Mouse (Mus musculus) C2C12 (cell line): ENCODE measurements at regions not wholly inside any gene's neighbourhood (a gene's known extent, or its start where the extent isn't known, plus 50 kb on each side); places are given as distances from the start of the nearest gene placed in this dataset.

Source experiments
- CTCF ChIP-seq: IDR thresholded peaks from one replicate; pipeline ENCODE4 v1.5.1; 2011; ENCODE audit not compliant: control insufficient read depth, insufficient read depth, insufficient read length
- MAX ChIP-seq: IDR thresholded peaks from one replicate; pipeline ENCODE4 v1.6.1; 2011; ENCODE audit warnings: mild to moderate bottlenecking, control low read depth
- USF1 ChIP-seq: IDR thresholded peaks from one replicate; pipeline ENCODE4 v1.6.1; 2011; ENCODE audit warnings: low read depth, mild to moderate bottlenecking, control low read depth, moderate library complexity

DNA sequence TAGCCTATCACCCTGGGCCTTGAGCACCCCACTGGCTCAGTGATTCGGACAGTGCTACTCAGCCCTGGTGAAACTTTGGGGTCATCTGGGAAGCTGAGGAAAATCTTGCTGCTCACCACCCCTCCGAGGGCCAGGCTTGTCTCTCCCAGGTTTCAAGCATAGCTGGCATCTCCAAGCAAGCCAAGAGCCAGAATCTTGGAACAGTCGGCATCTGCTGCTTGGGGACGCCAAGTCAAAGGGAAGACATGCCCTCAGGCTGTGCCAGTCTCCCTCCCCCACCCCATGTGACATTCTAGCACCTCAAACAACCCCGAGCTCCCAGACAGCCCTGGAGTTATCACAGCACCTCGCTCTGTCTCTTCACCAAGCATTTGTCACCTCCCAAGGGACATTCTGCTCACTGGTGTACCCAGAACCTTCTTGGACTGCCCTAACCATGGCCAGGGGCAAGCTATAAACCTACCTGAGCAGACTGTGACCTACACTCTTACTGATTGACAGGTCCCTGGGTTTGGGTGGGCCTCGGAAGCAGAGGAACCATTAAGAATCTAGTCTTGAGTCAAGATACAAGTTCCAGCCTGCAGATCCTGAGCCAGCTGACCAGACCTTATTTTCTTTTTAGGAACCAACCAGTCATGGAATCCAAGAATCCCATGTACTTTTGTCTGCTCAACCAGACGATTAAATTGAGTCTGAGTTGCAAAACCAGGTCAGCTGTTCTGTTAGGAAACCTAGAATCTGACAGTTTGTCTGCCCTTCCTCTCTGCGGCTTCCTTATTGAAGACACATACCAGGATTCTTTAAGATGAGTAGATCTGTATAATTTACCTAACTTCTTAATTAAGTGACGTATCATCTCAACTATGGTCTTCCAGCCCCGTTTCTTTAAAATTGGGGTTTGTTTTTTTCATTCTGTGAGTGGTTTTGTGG is 83.0 kb upstream of the Otos start:
- no peak for TF ChIP-seq CTCF
- no peak for TF ChIP-seq USF1
- no peak for TF ChIP-seq MAX
